Mouse (Mus musculus): ENCODE measurements at regions not wholly inside any gene's neighbourhood (a gene's known extent, or its start where the extent isn't known, plus 50 kb on each side); places are given as distances from the start of the nearest gene placed in this dataset.

DNA sequence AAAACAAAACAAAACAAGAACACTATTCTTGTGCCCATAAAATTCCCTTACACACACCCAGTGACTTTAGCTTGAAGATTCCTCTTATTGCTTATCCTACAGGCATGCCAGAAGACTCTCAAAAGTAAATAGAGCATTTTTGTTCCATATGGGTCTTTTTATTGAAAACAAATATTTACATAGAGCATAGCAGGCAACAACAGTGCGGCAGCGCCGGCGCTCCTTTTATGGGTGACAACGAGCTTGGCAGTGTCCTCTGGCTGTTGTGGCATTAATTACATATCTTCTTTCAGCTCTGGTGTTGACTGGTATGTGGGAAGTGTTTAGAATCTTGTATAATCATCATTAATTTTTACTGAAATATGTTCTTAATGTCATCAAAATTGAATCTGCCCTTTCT, 242.2 kb upstream of the Fbxl7 start:
- Histone ChIP-seq H3K4me2 (no peak overlapping the region), H3K27me3 (no peaks in the 10 kb centered on the region), H3K27ac (no peak overlapping the region), H3K4me1 (no peaks in the 10 kb centered on the region), H3K4me3 (replicated peaks) (no peak overlapping the region), H3K9ac (no peak overlapping the region), H3K9me3 (replicated peaks) (no peaks in the 10 kb centered on the region), H3K36me3 (no peaks in the 10 kb centered on the region)
- WGBS: 73% methylated on average over 5 of the region's 5 CpGs
- ATAC-seq (replicated peaks; ENCODE audit: low FRiP score): no peak

DNA sequence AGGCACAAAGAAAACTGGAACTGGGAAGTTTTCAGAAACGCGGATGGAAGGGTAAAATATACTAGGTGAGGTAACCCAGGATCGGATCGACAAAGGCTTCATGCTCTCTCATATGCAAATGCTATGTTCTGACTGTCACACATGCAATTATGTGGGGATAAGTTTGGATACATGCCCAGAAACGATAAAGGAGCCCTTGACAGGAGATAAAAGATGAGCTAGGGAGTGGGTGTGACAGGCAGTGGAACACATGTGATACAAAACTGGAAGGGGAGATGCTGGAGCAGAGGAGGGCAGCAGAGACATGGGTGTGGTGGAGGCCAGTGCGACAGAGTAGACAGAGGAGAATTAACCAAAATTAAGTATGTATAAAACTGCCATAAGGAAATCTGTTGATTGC, 250.5 kb upstream of the Fbxl7 start:
- H3K9me3 ChIP-seq (replicated peaks): no peaks in the 10 kb centered on the region
- no peaks in the 10 kb centered on the region for H3K4me1 ChIP-seq
- H3K27ac ChIP-seq: no peak overlapping the region
- H3K4me2 ChIP-seq: no peak overlapping the region
- WGBS: 76% methylated on average over 6 of the region's 6 CpGs
- no peaks in the 10 kb centered on the region for H3K27me3 ChIP-seq
- no peaks in the 10 kb centered on the region for H3K36me3 ChIP-seq
- H3K4me3 ChIP-seq (replicated peaks): no peak overlapping the region
- no peak overlapping the region for H3K9ac ChIP-seq
- no peak for ATAC-seq (replicated peaks; ENCODE audit: low FRiP score)

DNA sequence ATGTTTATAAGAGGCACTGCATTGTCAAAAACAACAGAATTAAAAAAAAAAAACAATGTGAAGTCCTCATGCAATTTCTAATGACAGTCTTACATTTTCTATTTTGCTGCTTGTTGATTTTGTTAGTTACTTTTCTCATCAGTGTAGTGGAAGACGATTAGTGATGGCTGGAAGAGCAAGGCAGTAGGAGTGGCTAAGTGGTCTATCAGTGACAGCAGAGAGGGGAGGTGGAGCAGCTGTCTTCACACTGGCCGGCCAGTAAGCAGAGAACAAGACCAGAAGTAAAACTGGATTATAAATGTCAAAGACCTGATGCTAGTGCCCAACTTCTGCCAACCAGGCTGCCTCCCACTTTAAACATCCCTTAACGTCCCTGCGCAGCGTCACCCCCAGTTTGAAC, 265.6 kb upstream of the Fbxl7 start:
- Histone ChIP-seq H3K9ac (no peak overlapping the region), H3K27ac (no peak overlapping the region), H3K36me3 (no peaks in the 10 kb centered on the region), H3K4me1 (no peaks in the 10 kb centered on the region), H3K9me3 (replicated peaks) (no peaks in the 10 kb centered on the region), H3K4me3 (replicated peaks) (no peak overlapping the region), H3K27me3 (no peaks in the 10 kb centered on the region), H3K4me2 (no peak overlapping the region)
- WGBS: 55% methylated on average over 5 of the region's 5 CpGs
- no peak for ATAC-seq (replicated peaks; ENCODE audit: low FRiP score)

GRCm38 (mm10) chr15:27167484-27167883, 272.1 kb upstream of the Fbxl7 start:
- H3K4me2 ChIP-seq: no peak overlapping the region

DNA sequence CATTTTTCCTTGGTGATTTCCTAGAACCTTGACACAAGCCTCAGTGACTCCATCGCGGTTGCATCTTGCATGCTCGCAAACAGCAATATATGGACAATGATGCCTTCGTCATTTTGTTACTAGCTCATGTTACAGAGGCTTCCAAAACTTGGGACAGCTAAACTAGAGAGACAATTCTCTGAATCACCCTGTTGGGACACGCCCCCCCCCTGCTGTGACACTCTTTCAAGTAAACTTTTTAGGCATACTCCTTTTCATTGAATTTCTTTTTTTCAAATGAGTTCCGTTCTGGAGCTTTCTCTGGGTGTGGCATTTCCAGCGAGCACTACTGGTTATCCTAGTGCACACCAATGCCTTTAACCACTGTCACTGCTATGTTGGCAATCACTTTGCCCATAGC, 274.5 kb upstream of the Fbxl7 start:
- H3K36me3 ChIP-seq: no peaks in the 10 kb centered on the region
- H3K9ac ChIP-seq: no peak overlapping the region
- H3K4me1 ChIP-seq: no peaks in the 10 kb centered on the region
- ATAC-seq (replicated peaks; ENCODE audit: low FRiP score): no peak
- H3K27ac ChIP-seq: no peak overlapping the region
- H3K4me2 ChIP-seq: no peak overlapping the region
- H3K9me3 ChIP-seq (replicated peaks): no peaks in the 10 kb centered on the region
- H3K27me3 ChIP-seq: no peaks in the 10 kb centered on the region
- H3K4me3 ChIP-seq (replicated peaks): no peak overlapping the region
- whole genome bisulfite sequencing: 88% methylated on average over 7 of the region's 7 CpGs

More at GRCm38 (mm10) chr15:27167484-27167883, 272.1 kb upstream of the Fbxl7 start:
- no peaks in the 10 kb centered on the region for H3K36me3 ChIP-seq
- H3K27me3 ChIP-seq: no peaks in the 10 kb centered on the region
- WGBS: 71% methylated on average over 1 of the region's 1 CpGs
- no peak overlapping the region for H3K27ac ChIP-seq
- no peaks in the 10 kb centered on the region for H3K9me3 ChIP-seq (replicated peaks)
- no peak overlapping the region for H3K9ac ChIP-seq
- no peaks in the 10 kb centered on the region for H3K4me1 ChIP-seq
- ATAC-seq (replicated peaks; ENCODE audit: low FRiP score): no peak
- no peak overlapping the region for H3K4me3 ChIP-seq (replicated peaks)

DNA sequence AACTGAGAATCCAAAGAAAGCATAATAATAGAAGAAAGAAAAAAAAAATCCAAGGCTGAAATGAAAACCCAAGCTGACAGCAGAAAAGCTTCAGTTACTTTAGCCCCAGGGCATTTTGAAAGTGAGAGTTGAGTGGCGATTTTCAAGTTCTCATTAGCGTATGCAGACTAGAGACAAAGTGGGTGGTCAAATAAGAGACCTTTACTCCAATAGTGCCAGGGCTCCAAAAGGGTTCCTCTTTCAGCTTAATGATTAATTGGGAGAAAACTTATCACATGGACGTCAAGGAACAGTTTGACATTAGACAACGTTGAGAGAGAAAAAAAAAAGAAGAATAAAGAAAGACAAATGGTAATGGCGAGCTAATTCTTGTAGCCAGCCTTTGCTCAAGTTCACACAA, 278.1 kb upstream of the Fbxl7 start:
- no peak for ATAC-seq (replicated peaks; ENCODE audit: low FRiP score)
- Histone ChIP-seq H3K27ac (no peak overlapping the region), H3K27me3 (no peaks in the 10 kb centered on the region), H3K9me3 (replicated peaks) (no peaks in the 10 kb centered on the region), H3K36me3 (no peaks in the 10 kb centered on the region), H3K4me2 (no peak overlapping the region), H3K4me1 (no peaks in the 10 kb centered on the region), H3K4me3 (replicated peaks) (no peak overlapping the region), H3K9ac (no peak overlapping the region)
- WGBS: 38% methylated on average over 5 of the region's 5 CpGs

DNA sequence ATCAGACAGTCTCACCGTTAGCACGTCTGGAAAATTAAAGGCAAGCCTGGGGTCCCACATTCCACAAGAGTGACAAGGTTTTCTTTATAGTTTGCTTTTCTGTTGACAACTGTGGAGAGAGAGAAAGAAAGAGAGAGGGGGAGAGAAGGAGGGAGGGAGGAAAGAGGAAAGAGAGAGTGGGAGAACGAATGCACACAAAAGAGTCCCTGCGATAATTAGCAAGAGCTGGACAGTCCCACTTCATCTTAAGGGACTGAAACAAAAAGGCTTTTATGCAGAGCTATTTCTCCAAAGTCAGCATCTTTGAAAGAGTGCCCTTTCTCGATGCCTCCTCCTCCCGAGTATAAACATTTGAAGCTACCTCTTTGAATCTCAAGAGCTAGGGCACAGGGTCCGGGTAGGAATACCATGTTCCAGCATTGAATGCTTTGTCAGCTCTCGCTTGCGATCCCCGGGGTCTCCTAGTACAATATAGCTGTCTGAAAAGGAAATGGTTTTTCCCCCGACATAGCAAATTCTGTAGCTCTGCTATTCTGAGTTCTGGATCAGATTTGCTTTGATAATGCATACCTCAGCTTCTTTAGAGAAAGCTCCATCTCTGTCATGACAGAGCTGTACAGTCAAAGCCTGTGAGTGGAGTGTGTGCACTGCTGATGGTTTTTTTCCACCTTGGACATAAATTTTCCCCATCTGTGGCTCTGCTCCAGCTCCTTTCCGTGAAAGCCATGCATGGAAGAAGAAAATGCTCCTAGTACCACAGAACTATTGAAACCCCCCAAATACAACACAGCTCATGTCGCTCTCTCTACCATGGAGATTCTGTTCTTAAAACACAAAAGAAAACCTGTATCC, 282.9 kb upstream of the Fbxl7 start:
- Histone ChIP-seq H3K9me3 (replicated peaks) (no peaks in the 10 kb centered on the region), H3K27me3 (no peaks in the 10 kb centered on the region), H3K9ac (no peak overlapping the region), H3K4me1 (no peaks in the 10 kb centered on the region), H3K4me3 (replicated peaks) (no peak overlapping the region), H3K4me2 (peak overlapping the region; percentile 33), H3K27ac (no peak overlapping the region), H3K36me3 (no peaks in the 10 kb centered on the region)
- no peak for ATAC-seq (replicated peaks; ENCODE audit: low FRiP score)
- 46% methylated on average over 13 of the region's 13 CpGs for WGBS

GRCm38 (mm10) chr15:27189699-27190098, 276.8 kb upstream of the Ank start:
- ATAC-seq (replicated peaks; ENCODE audit: low FRiP score): no peak
- Histone ChIP-seq H3K9me3 (replicated peaks) (no peaks in the 10 kb centered on the region), H3K36me3 (no peaks in the 10 kb centered on the region), H3K9ac (no peak overlapping the region), H3K4me3 (replicated peaks) (no peak overlapping the region), H3K27ac (no peak overlapping the region), H3K4me1 (no peaks in the 10 kb centered on the region), H3K4me2 (no peak overlapping the region), H3K27me3 (no peaks in the 10 kb centered on the region)
- 47% methylated on average over 4 of the region's 4 CpGs for WGBS

- H3K27me3 ChIP-seq: no peaks in the 10 kb centered on the region
- H3K9me3 ChIP-seq (replicated peaks): no peaks in the 10 kb centered on the region
- H3K4me3 ChIP-seq (replicated peaks): no peak overlapping the region
- WGBS: 81% methylated on average over 3 of the region's 3 CpGs
- H3K4me1 ChIP-seq: no peaks in the 10 kb centered on the region
- H3K27ac ChIP-seq: no peak overlapping the region
- no peaks in the 10 kb centered on the region for H3K36me3 ChIP-seq
- H3K9ac ChIP-seq: no peak overlapping the region
- no peak overlapping the region for H3K4me2 ChIP-seq
- no peak for ATAC-seq (replicated peaks; ENCODE audit: low FRiP score)
Observed at GRCm38 (mm10) chr15:27201513-27201912, 265.0 kb upstream of the Ank start.

- no peaks in the 10 kb centered on the region for H3K4me1 ChIP-seq
- H3K9ac ChIP-seq: no peak overlapping the region
- 80% methylated on average over 6 of the region's 6 CpGs for WGBS
- no peak overlapping the region for H3K27ac ChIP-seq
- no peak for ATAC-seq (replicated peaks; ENCODE audit: low FRiP score)
- H3K4me2 ChIP-seq: no peak overlapping the region
- H3K9me3 ChIP-seq (replicated peaks): no peaks in the 10 kb centered on the region
- H3K36me3 ChIP-seq: no peaks in the 10 kb centered on the region
- H3K27me3 ChIP-seq: no peaks in the 10 kb centered on the region
- no peak overlapping the region for H3K4me3 ChIP-seq (replicated peaks)
Observed at GRCm38 (mm10) chr15:27204888-27205287, 261.6 kb upstream of the Ank start.

GRCm38 (mm10) chr15:27207446-27207845, 259.0 kb upstream of the Ank start:
- H3K9ac ChIP-seq: no peak overlapping the region
- no peak overlapping the region for H3K27ac ChIP-seq
- no peak overlapping the region for H3K4me3 ChIP-seq (replicated peaks)
- no peaks in the 10 kb centered on the region for H3K4me1 ChIP-seq
- 67% methylated on average over 11 of the region's 11 CpGs for WGBS
- no peaks in the 10 kb centered on the region for H3K9me3 ChIP-seq (replicated peaks)
- H3K4me2 ChIP-seq: no peak overlapping the region
- no peaks in the 10 kb centered on the region for H3K27me3 ChIP-seq
- no peak for ATAC-seq (replicated peaks; ENCODE audit: low FRiP score)
- no peaks in the 10 kb centered on the region for H3K36me3 ChIP-seq

- no peaks in the 10 kb centered on the region for H3K36me3 ChIP-seq
- H3K27me3 ChIP-seq: no peaks in the 10 kb centered on the region
- no peak overlapping the region for H3K4me3 ChIP-seq (replicated peaks)
- no peak overlapping the region for H3K4me2 ChIP-seq
- no peaks in the 10 kb centered on the region for H3K9me3 ChIP-seq (replicated peaks)
- no peak overlapping the region for H3K27ac ChIP-seq
- no peak for ATAC-seq (replicated peaks; ENCODE audit: low FRiP score)
- H3K4me1 ChIP-seq: no peaks in the 10 kb centered on the region
- 21% methylated on average over 7 of the region's 7 CpGs for WGBS
- no peak overlapping the region for H3K9ac ChIP-seq
Observed at GRCm38 (mm10) chr15:27216387-27216786, 250.1 kb upstream of the Ank start.

Data from kidney, embryonic 15.5 days (tissue).